Comparison of ENCODE assay signal across 25 mouse cellular contexts in genomic region chr4:130183023-130183422, GRCm38 (mm10). TPM values are rescaled to one million over a fixed set of nuclear protein-coding genes. Genes with fewer than 3 reads are reported as not detected.
A peak's percentile ranks its signal among the peaks of the same experiment; 100 is the strongest.
DNase-seq lines count a peak whose midpoint lies in the region; ATAC-seq and TF ChIP-seq lines count a peak whose summit lies in the region.
"Had no signal": no experiment of that assay in that cellular context is flagged by ENCODE, and none has a peak within 500 bp of the region (broad histone marks: within the 10 kb centered on the region; RNA-seq: fewer than 3 reads in every experiment).

No protein-coding gene starts in this region.

- no peak overlapping the region for H3K27ac ChIP-seq in hindbrain, postnatal 0 days
- no peak overlapping the region for H3K27ac ChIP-seq in hindbrain, embryonic 12.5 days
- H3K27ac ChIP-seq in embryonic facial prominence, embryonic 14.5 days (replicated peaks; ENCODE audit: low read depth, low read length) = no peak overlapping the region
- H3K27ac ChIP-seq in cerebellum, adult 2 months (ENCODE audit: insufficient read depth, low read length) = no peak overlapping the region
- H3K27ac ChIP-seq: embryonic facial prominence, embryonic 13.5 days; hindbrain, embryonic 14.5 days; intestine, embryonic 15.5 days had no signal

- H3K36me3 ChIP-seq in hindbrain, postnatal 0 days (ENCODE audit: insufficient read depth, low read length) = no peaks in the 10 kb centered on the region
- no peaks in the 10 kb centered on the region for H3K36me3 ChIP-seq in hindbrain, embryonic 12.5 days
- H3K36me3 ChIP-seq in embryonic facial prominence, embryonic 14.5 days (ENCODE audit: control insufficient read depth, insufficient read depth, low read length) = no peaks in the 10 kb centered on the region
- H3K36me3 ChIP-seq: embryonic facial prominence, embryonic 13.5 days; intestine, embryonic 15.5 days had no signal

- peak; percentile 53; the same call in 1 of the 2 replicates for ATAC-seq in hindbrain, postnatal 0 days
- no peak for ATAC-seq in hindbrain, embryonic 12.5 days (ENCODE audit: low FRiP score)
- peak; percentile 47; the same call in 1 of the 2 replicates for ATAC-seq in embryonic facial prominence, embryonic 14.5 days (ENCODE audit: low read depth)
- ATAC-seq: intestine, embryonic 15.5 days; liver, postnatal 0 days; midbrain, embryonic 16.5 days had no signal

- H3K27me3 ChIP-seq in hindbrain, postnatal 0 days (ENCODE audit: insufficient read depth, low read length) = no peaks in the 10 kb centered on the region
- H3K27me3 ChIP-seq in hindbrain, embryonic 12.5 days = 0 out of 2 replicates have a peak, but pooled peaks cover 2% of the 10 kb centered on the region
- no peaks in the 10 kb centered on the region for H3K27me3 ChIP-seq in embryonic facial prominence, embryonic 14.5 days (replicated peaks; ENCODE audit: control insufficient read depth, insufficient read depth, low read length)
- no peaks in the 10 kb centered on the region for H3K27me3 ChIP-seq in cerebellum, adult 2 months (ENCODE audit: control insufficient read depth, insufficient read depth, low read length)
- H3K27me3 ChIP-seq: embryonic facial prominence, embryonic 13.5 days; intestine, embryonic 15.5 days had no signal

- DNase-seq in hindbrain, postnatal 0 days (ENCODE audit: low spot score) = no peak
- DNase-seq in urinary bladder, postnatal 25 days (ENCODE audit: low spot score) = peak; percentile 2
- DNase-seq in urinary bladder, postnatal 4 days (ENCODE audit: low spot score in 2 of 2) = no peak
- no peak for DNase-seq in embryonic facial prominence, embryonic 14.5 days (ENCODE audit: low spot score)
- no peak for DNase-seq in cerebellum, adult 9-10 months
- no peak for DNase-seq in cerebellum, adult 2 months
- DNase-seq: adrenal gland, postnatal 36 days; cerebellum, adult 11-12 months; gastrocnemius, postnatal 10 days; heart, adult 18-20 months; layer of hippocampus, postnatal 36 days; liver; liver, postnatal 0 days; lung, postnatal 10 days; right cerebral cortex, adult 18-20 months had no signal

- H3K4me2 ChIP-seq in hindbrain, postnatal 0 days (ENCODE audit: low read depth, low read length) = no peak overlapping the region
- H3K4me2 ChIP-seq in hindbrain, embryonic 12.5 days (replicated peaks) = no peak overlapping the region
- no peak overlapping the region for H3K4me2 ChIP-seq in embryonic facial prominence, embryonic 14.5 days (ENCODE audit: low read depth, low read length)
- H3K4me2 ChIP-seq: embryonic facial prominence, embryonic 13.5 days; hindbrain, embryonic 14.5 days; intestine, embryonic 15.5 days had no signal

- TF ChIP-seq POLR2A in cerebellum, adult 2 months (IDR thresholded peaks at IDR 0.05; ENCODE audit: borderline replicate concordance, insufficient read depth, low read length) = no peak

- TF ChIP-seq CTCF in hindbrain, postnatal 0 days (IDR thresholded peaks at IDR 0.05; ENCODE audit: low read depth) = no peak
- no peak for TF ChIP-seq CTCF in cerebellum, adult 2 months (IDR thresholded peaks at IDR 0.05; ENCODE audit: borderline replicate concordance, insufficient read depth, low read depth, low read length)

- H3K9ac ChIP-seq in hindbrain, postnatal 0 days (replicated peaks; ENCODE audit: low read length) = no peak overlapping the region
- no peak overlapping the region for H3K9ac ChIP-seq in hindbrain, embryonic 12.5 days
- H3K9ac ChIP-seq in embryonic facial prominence, embryonic 14.5 days (ENCODE audit: low read depth, low read length) = no peak overlapping the region
- H3K9ac ChIP-seq: embryonic facial prominence, embryonic 13.5 days; hindbrain, embryonic 14.5 days; intestine, embryonic 15.5 days; liver, postnatal 0 days had no signal

- no peaks in the 10 kb centered on the region for H3K4me1 ChIP-seq in hindbrain, postnatal 0 days (ENCODE audit: insufficient read depth, low read length)
- H3K4me1 ChIP-seq in hindbrain, embryonic 12.5 days = no peaks in the 10 kb centered on the region
- H3K4me1 ChIP-seq in embryonic facial prominence, embryonic 14.5 days (ENCODE audit: control insufficient read depth, insufficient read depth, low read length) = no peaks in the 10 kb centered on the region
- peaks cover 7% of the 10 kb centered on the region for H3K4me1 ChIP-seq in cerebellum, adult 2 months (ENCODE audit: control insufficient read depth, insufficient read depth, low read length)
- H3K4me1 ChIP-seq: embryonic facial prominence, embryonic 13.5 days had no signal

- no peak overlapping the region for H3K4me3 ChIP-seq in hindbrain, postnatal 0 days (ENCODE audit: low read length)
- H3K4me3 ChIP-seq in hindbrain, embryonic 12.5 days = no peak overlapping the region
- H3K4me3 ChIP-seq in embryonic facial prominence, embryonic 14.5 days (ENCODE audit: low read depth, low read length) = no peak overlapping the region
- H3K4me3 ChIP-seq in cerebellum, adult 2 months (replicated peaks; ENCODE audit: insufficient read depth, low read depth, low read length) = no peak overlapping the region
- H3K4me3 ChIP-seq: embryonic facial prominence, embryonic 13.5 days; intestine, embryonic 15.5 days had no signal

- H3K9me3 ChIP-seq in hindbrain, postnatal 0 days (ENCODE audit: low read length) = no peaks in the 10 kb centered on the region
- H3K9me3 ChIP-seq in hindbrain, embryonic 12.5 days (replicated peaks) = no peaks in the 10 kb centered on the region
- H3K9me3 ChIP-seq in embryonic facial prominence, embryonic 14.5 days (ENCODE audit: control insufficient read depth, low read length) = no peaks in the 10 kb centered on the region
- H3K9me3 ChIP-seq: embryonic facial prominence, embryonic 13.5 days; intestine, embryonic 15.5 days had no signal

- WGBS in hindbrain, postnatal 0 days = 74% methylated on average over 13 of the region's 13 CpGs
- WGBS in hindbrain, embryonic 12.5 days = 81% methylated on average over 13 of the region's 13 CpGs
- WGBS in embryonic facial prominence, embryonic 14.5 days = 69% methylated on average over 13 of the region's 13 CpGs
- 58% methylated on average over 13 of the region's 13 CpGs for WGBS in cerebellum, adult 2 months

RNA-seq across cellular contexts. Expression of gene Tinagl1, which starts 8.1 kb away (rescaled TPM):
- total RNA-seq in hindbrain, postnatal 0 days (2014; rRNA removed) = 15.1 and 15.5 TPM in 2 replicates
- polyA plus RNA-seq in hindbrain, postnatal 0 days (2015; fragmentation: Nextera tagmentation; extraction: Ambion mirVana) = 7.2 and 7.6 TPM in 2 replicates
- 10.6 and 11.0 TPM in 2 replicates for polyA plus RNA-seq in hindbrain, embryonic 12.5 days (2016; fragmentation: Nextera tagmentation; extraction: Ambion mirVana)
- polyA plus RNA-seq in embryonic facial prominence, embryonic 14.5 days (2014; fragmentation: Nextera tagmentation; extraction: Ambion mirVana) = 21.8 and 23.9 TPM in 2 replicates
- polyA plus RNA-seq in cerebellum, adult 2 months (2012; rRNA removed) = 12.8 and 13.4 TPM in 2 replicates

RNA-seq across cellular contexts. Expression of gene Gm853, which starts 39.2 kb away (rescaled TPM):
- total RNA-seq in hindbrain, postnatal 0 days (2014; rRNA removed) = 0.68 and 2.0 TPM in 2 replicates
- 1.3 and 1.8 TPM in 2 replicates for polyA plus RNA-seq in hindbrain, postnatal 0 days (2015; fragmentation: Nextera tagmentation; extraction: Ambion mirVana)
- 1.1 and 1.4 TPM in 2 replicates for polyA plus RNA-seq in hindbrain, embryonic 12.5 days (2016; fragmentation: Nextera tagmentation; extraction: Ambion mirVana)
- not detected in 2 replicates for polyA plus RNA-seq in embryonic facial prominence, embryonic 14.5 days (2014; fragmentation: Nextera tagmentation; extraction: Ambion mirVana)
- 0.33 and 0.67 TPM in 2 replicates for polyA plus RNA-seq in cerebellum, adult 2 months (2012; rRNA removed)
- total RNA-seq: adrenal gland, postnatal 36 days; common myeloid progenitor, adult 5-6 weeks; gastrocnemius, postnatal 10 days; heart, adult 18-20 months; heart, postnatal 25 days; layer of hippocampus, postnatal 36 days; left cerebral cortex, postnatal 14 days; megakaryocyte progenitor cell, adult 5-6 weeks; neutrophil, adult 5-6 weeks had no signal
- polyA plus RNA-seq: embryonic facial prominence, embryonic 13.5 days; intestine, embryonic 15.5 days; liver, postnatal 0 days; midbrain, embryonic 16.5 days had no signal

RNA-seq across cellular contexts. Expression of gene Hcrtr1, which starts 43.9 kb away (rescaled TPM):
- total RNA-seq in hindbrain, postnatal 0 days (2014; rRNA removed) = 16.9 and 24.2 TPM in 2 replicates
- polyA plus RNA-seq in hindbrain, postnatal 0 days (2015; fragmentation: Nextera tagmentation; extraction: Ambion mirVana) = 11.3 and 12.1 TPM in 2 replicates
- polyA plus RNA-seq in hindbrain, embryonic 12.5 days (2016; fragmentation: Nextera tagmentation; extraction: Ambion mirVana) = 1.0 and 1.3 TPM in 2 replicates
- polyA plus RNA-seq in embryonic facial prominence, embryonic 14.5 days (2014; fragmentation: Nextera tagmentation; extraction: Ambion mirVana) = 0.19 and 0.30 TPM in 2 replicates
- 4.3 and 5.2 TPM in 2 replicates for polyA plus RNA-seq in cerebellum, adult 2 months (2012; rRNA removed)
- total RNA-seq: common myeloid progenitor, adult 5-6 weeks; gastrocnemius, postnatal 10 days; heart, adult 18-20 months; heart, postnatal 25 days; megakaryocyte progenitor cell, adult 5-6 weeks; neutrophil, adult 5-6 weeks had no signal
- polyA plus RNA-seq: liver, postnatal 0 days had no signal
